Mouse (Mus musculus) heart, adult 2 months (tissue): ENCODE measurements around the gene Krtap17-1. TPM values are rescaled to one million over a fixed set of nuclear protein-coding genes. Genes with fewer than 3 reads are reported as not detected.

ENCODE experiments used
- DNase-seq, 2 experiments: peaks; one replicate each; pipeline ENCODE4 v3.0.0; 2021
- H3K27ac ChIP-seq: fragments of 200-600 bp; 2 replicates; pipeline ENCODE4 v1.8.1; 2022
- H3K27me3 ChIP-seq: fragments of 200-500 bp; 2 replicates; pipeline ENCODE4 v1.6.1; 2012; ENCODE audit warnings: mild to moderate bottlenecking, low read length, inconsistent platforms, mixed read lengths; ENCODE audit not compliant: control insufficient read depth, insufficient read depth
- H3K36me3 ChIP-seq: fragments of 200-500 bp; 2 replicates; pipeline ENCODE4 v1.6.1; 2012; ENCODE audit warnings: low read length, inconsistent platforms; ENCODE audit not compliant: control insufficient read depth, insufficient read depth
- H3K4me1 ChIP-seq: fragments of 200-500 bp; 2 replicates; pipeline ENCODE4 v1.6.1; 2011; ENCODE audit warnings: low read length; ENCODE audit not compliant: control insufficient read depth, insufficient read depth
- H3K4me3 ChIP-seq: fragments of 200-600 bp; 2 replicates; pipeline ENCODE4 v1.8.1; 2022
- H3K79me2 ChIP-seq: fragments of 200-500 bp; replicated peaks from 2 replicates; pipeline ENCODE4 v1.6.1; 2012; ENCODE audit warnings: mild to moderate bottlenecking, inconsistent platforms, low read length, moderate library complexity, mixed read lengths; ENCODE audit not compliant: control insufficient read depth, insufficient read depth
- H3K9ac ChIP-seq: fragments of 200-500 bp; 2 replicates; pipeline ENCODE4 v1.6.1; 2012; ENCODE audit warnings: low read depth, mild to moderate bottlenecking, control low read depth, inconsistent platforms, low read length, mixed read lengths
- CTCF ChIP-seq: fragments of 200-600 bp; IDR thresholded peaks from 2 replicates; pipeline ENCODE4 v1.8.1; 2022; ENCODE audit warnings: antibody characterized with exemption, mild to moderate bottlenecking, moderate library complexity
- EP300 ChIP-seq: fragments of 200-500 bp; IDR thresholded peaks from 2 replicates; pipeline ENCODE4 v1.6.1; 2011; ENCODE audit warnings: low read depth, low read length, control low read depth; ENCODE audit not compliant: insufficient read depth
- POLR2A ChIP-seq: fragments of 200-500 bp; IDR thresholded peaks from 2 replicates; pipeline ENCODE4 v1.6.1; 2011; ENCODE audit warnings: mild to moderate bottlenecking, low read depth, low read length, control low read depth; ENCODE audit not compliant: insufficient read depth
- WGBS: fragments of 180-500 bp; shearing (Covaris S2); methylation state at CpG from one replicate; pipeline ENCODE4 v1.1.7; 2018; 5-methylcytosine and 5-hydroxymethylcytosine counted together
- intact Hi-C: fragments of 180-260 bp; cut with DNase I; formaldehyde crosslinking; loops from one replicate; pipeline ENCODE4 v1.15.1; 2025
- long read RNA-seq: library from polyadenylated mRNA; stranded (forward); transcript quantifications from one replicate; pipeline ENCODE4 v2.0.0, GENCODE M21; 2021
- polyA plus RNA-seq: library from polyadenylated mRNA; depleted of rRNA; stranded (reverse); fragments of >200 nt; gene quantifications from 2 replicates; pipeline ENCODE4 v1.2.3, GENCODE M21; 2012; rRNA removed
- total RNA-seq, 2 experiments: library from RNA; stranded (reverse); gene quantifications; 2 replicates each; pipeline ENCODE4 v1.2.3; 2021

Krtap17-1 gene
- total RNA-seq, result not detected
- polyA plus RNA-seq, result not detected in 2 replicates
- long read RNA-seq, result 0 reads

- Histone ChIP-seq H3K4me3 (no peak within 1 kb of the TSS), H3K27ac (no peak within 1 kb of the TSS), H3K27me3 (peaks cover 7% of the 10 kb centered on the region), H3K36me3 (no peaks in the 10 kb centered on the region), H3K9ac (no peak within 1 kb of the TSS), H3K4me1 (no peaks in the 10 kb centered on the region), H3K79me2 (no peaks in the 10 kb centered on the region)
- no peak for DNase-seq
- intact Hi-C loops, result no loop called here
- 29% methylated on average over 26 of the region's 26 CpGs for WGBS
- TF ChIP-seq POLR2A (no peak), CTCF (no peak), EP300 (no peak)
Observed at GRCm38 (mm10) chr11:99993620-99994383, at the start of gene Krtap17-1. Gene Krtap17-1, minus strand, starts transcription at chr11:99993994.

- Histone ChIP-seq H3K79me2 (no peaks in the 10 kb centered on the region), H3K4me3 (no peak within 1 kb of the TSS), H3K36me3 (no peaks in the 10 kb centered on the region), H3K9ac (no peak within 1 kb of the TSS), H3K27me3 (no peaks in the 10 kb centered on the region), H3K27ac (no peak within 1 kb of the TSS), H3K4me1 (no peaks in the 10 kb centered on the region)
- 75% methylated on average over 6 of the region's 6 CpGs for WGBS
- intact Hi-C loops, result no loop called here
- DNase-seq, result no peak
- TF ChIP-seq POLR2A, result no peak
- no peak for TF ChIP-seq CTCF
- no peak for TF ChIP-seq EP300
Observed at GRCm38 (mm10) chr11:100041454-100041853, 47.7 kb upstream of the Krtap17-1 start, which contains the start of gene Krt34. Gene Krt34, minus strand, starts transcription at chr11:100041554.

GRCm38 (mm10) chr11:100029768-100030167 lies 36.0 kb upstream of the Krtap17-1 start, which contains the start of gene Krt33b:
Gene Krt33b, minus strand, starts transcription at chr11:100029868.
- Histone ChIP-seq H3K27me3 (no peaks in the 10 kb centered on the region; the same call in 1 of the 2 replicates), H3K36me3 (no peaks in the 10 kb centered on the region), H3K27ac (no peak within 1 kb of the TSS), H3K4me1 (no peaks in the 10 kb centered on the region), H3K9ac (no peak within 1 kb of the TSS), H3K4me3 (no peak within 1 kb of the TSS), H3K79me2 (no peaks in the 10 kb centered on the region)
- no peak for DNase-seq
- TF ChIP-seq EP300, result no peak
- no peak for TF ChIP-seq CTCF
- TF ChIP-seq POLR2A, result no peak
- 76% methylated on average over 6 of the region's 6 CpGs for WGBS
- intact Hi-C loops, result no loop called here

- H3K4me3 ChIP-seq, result no peak overlapping the region
- no peak for DNase-seq
- no peaks in the 10 kb centered on the region for H3K27me3 ChIP-seq
- H3K9ac ChIP-seq, result no peak overlapping the region
- H3K27ac ChIP-seq, result no peak overlapping the region
- intact Hi-C loops, result no loop called here
- TF ChIP-seq CTCF, result no peak
- TF ChIP-seq POLR2A, result no peak
- no peak for TF ChIP-seq EP300
- no peaks in the 10 kb centered on the region for H3K36me3 ChIP-seq
- no peaks in the 10 kb centered on the region for H3K4me1 ChIP-seq
- WGBS, result 50% methylated on average over 5 of the region's 5 CpGs
- no peaks in the 10 kb centered on the region for H3K79me2 ChIP-seq
Observed at GRCm38 (mm10) chr11:100021438-100021837, 27.6 kb upstream of the Krtap17-1 start.

GRCm38 (mm10) chr11:100019466-100019865 lies 25.7 kb upstream of the Krtap17-1 start:
- no peak for DNase-seq
- TF ChIP-seq POLR2A (no peak), EP300 (no peak), CTCF (no peak)
- H3K27ac ChIP-seq, result no peak overlapping the region
- WGBS, result 50% methylated on average over 1 of the region's 1 CpGs
- H3K79me2 ChIP-seq, result no peaks in the 10 kb centered on the region
- no peak overlapping the region for H3K9ac ChIP-seq
- no peaks in the 10 kb centered on the region for H3K4me1 ChIP-seq
- H3K36me3 ChIP-seq, result no peaks in the 10 kb centered on the region
- H3K27me3 ChIP-seq, result no peaks in the 10 kb centered on the region
- intact Hi-C loops, result no loop called here
- H3K4me3 ChIP-seq, result no peak overlapping the region

- TF ChIP-seq CTCF, result no peak
- TF ChIP-seq POLR2A, result no peak
- no peak for TF ChIP-seq EP300
- Histone ChIP-seq H3K4me1 (no peaks in the 10 kb centered on the region), H3K4me3 (no peak within 1 kb of the TSS), H3K27me3 (no peaks in the 10 kb centered on the region), H3K27ac (no peak within 1 kb of the TSS), H3K79me2 (no peaks in the 10 kb centered on the region), H3K9ac (no peak within 1 kb of the TSS), H3K36me3 (no peaks in the 10 kb centered on the region)
- intact Hi-C loops, result no loop called here
- 82% methylated on average over 4 of the region's 4 CpGs for WGBS
- no peak for DNase-seq
Observed at GRCm38 (mm10) chr11:100016112-100016511, 22.3 kb upstream of the Krtap17-1 start, which contains the start of gene Krt33a. Gene Krt33a, minus strand, starts transcription at chr11:100016212.
